Mouse (Mus musculus): Measurements from ENCODE around the gene Tagln. TPM values are rescaled to one million over a fixed set of nuclear protein-coding genes. Genes with fewer than 3 reads are reported as not detected.

Gene Tagln
- total RNA-seq (2023) = 1 to 10 TPM in 1 of 2 experiments, under 1 TPM in 1; 0.52 to 1.9 TPM

DNA sequence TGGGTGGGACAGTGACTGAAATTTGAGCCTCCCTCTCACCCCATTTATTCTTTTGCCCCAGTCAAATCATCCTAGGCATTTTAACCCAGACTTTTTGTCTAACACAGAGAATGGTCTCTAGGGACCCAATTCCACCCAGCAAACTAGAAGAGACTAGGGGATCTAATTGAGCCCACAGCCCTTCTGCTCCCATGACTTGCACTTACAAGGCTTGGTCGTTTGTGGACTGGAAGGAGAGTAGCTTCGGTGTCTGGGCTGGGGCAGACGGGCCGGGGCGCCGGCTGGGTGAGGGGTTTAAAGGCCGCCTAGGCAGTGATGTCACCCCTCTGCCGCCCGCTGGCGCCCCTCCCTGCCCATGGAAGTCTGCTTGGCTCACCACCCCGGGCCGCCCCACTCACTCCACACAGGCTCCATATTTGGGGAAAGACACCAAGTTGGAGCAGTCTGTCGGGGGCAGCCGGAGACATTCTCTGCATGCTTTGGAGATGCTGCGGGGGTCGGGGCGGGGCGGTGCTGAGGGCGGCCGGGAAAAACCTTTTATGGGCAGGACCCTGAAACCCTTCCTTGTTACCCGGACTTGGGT, at the start of gene Tagln:
Tagln (minus strand) TSS at position 431 of the 583 bp plus-strand sequence.

DNA sequence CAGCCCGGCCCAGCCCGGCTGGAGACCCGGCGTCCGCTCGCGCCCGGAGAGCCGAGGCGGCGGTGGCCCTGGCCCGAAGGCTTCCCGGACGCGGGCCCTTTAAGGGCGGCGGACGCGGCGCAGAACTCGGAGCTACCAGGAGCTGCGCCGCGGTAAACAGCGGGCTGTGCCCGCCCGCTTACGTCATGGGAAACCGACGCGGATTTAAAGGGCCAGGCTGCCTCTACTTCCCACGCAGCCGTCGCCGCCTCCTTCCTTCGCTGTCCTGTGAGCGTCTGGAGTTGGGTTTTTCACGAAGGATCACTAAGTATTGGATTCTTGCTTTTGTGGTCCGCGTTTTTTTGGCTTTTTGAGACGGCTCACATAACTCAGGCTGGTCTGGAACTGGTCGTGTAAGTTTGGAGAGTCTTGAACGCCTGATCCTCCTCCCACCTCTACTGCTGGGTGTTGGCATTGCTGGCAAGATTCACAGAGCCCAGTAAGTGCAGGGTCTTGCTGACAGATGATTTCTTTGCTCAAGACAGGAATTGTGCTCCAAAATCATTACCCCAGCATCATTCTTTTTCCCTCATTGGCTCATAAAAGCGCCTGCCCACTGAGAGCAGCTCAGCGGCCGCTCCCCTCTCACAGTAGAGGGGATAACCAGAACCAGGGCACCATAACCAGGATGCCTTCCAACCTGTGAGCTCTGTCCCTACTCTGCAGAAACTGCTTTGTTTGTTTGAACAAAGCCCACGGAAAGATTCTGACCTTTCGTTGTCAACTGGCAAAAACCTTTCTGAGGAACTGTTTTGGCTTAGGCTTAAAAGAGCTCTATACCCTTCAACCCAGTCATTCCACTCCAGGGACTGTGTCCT, 19.5 kb upstream of the Tagln start, which contains the start of gene Sidt2:
Sidt2 (minus strand) TSS at position 152 of the 857 bp plus-strand sequence.

GRCm38 (mm10) chr9:45906355-45907077, 29.3 kb downstream of the Tagln start, which contains the start of the genes Pcsk7 and Rnf214:
Gene Pcsk7, plus strand, starts transcription at chr9:45906497.
Gene Rnf214, minus strand, starts transcription at chr9:45906911.

Other genes starting within 250 kb of the Tagln start
- 10 to 100 TPM; 15.2 to 16.7 TPM for gene Cep164, start 107.4 kb downstream of the Tagln start, total RNA-seq (2023)
- 1 to 10 TPM; 2.1 to 3.4 TPM for gene Bace1, start 97.5 kb downstream of the Tagln start, total RNA-seq (2023)
- gene Pcsk7, start 29.6 kb downstream of the Tagln start, total RNA-seq (2023) = 10 to 100 TPM; 43.6 to 50.4 TPM
- 10 to 100 TPM; 30.5 to 33.3 TPM for gene Rnf214, start 29.1 kb downstream of the Tagln start, total RNA-seq (2023)
- 100 to 1,000 TPM; 157 to 181 TPM for gene Sidt2, start 19.2 kb upstream of the Tagln start, total RNA-seq (2023)
- 10 to 100 TPM; 46.2 to 49.3 TPM for gene Pafah1b2, start 76.6 kb upstream of the Tagln start, total RNA-seq (2023)
- gene Sik3, start 76.8 kb upstream of the Tagln start, total RNA-seq (2023) = 10 to 100 TPM; 52.0 to 52.6 TPM

Data from monocyte, adult 59 days (primary cell).